ENCODE assay signal across 29 mouse cellular contexts in genomic region chr4:103288342-103288741, GRCm38 (mm10). TPM values are rescaled to one million over a fixed set of nuclear protein-coding genes. Genes with fewer than 3 reads are reported as not detected.
DNase-seq lines count a peak whose midpoint lies in the region; ATAC-seq lines count a peak whose summit lies in the region.
"Had no signal": no experiment of that assay in that cellular context is flagged by ENCODE, and none has a peak within 500 bp of the region (broad histone marks: within the 10 kb centered on the region; RNA-seq: fewer than 3 reads in every experiment).

No protein-coding gene starts in this region.

- peak; percentile 10 to 54 for DNase-seq in frontal cortex, adult 2 months (ENCODE audit: extremely low spot score in 1 of 2, low spot score in 1 of 2)
- no peak for DNase-seq in frontal cortex, postnatal 25 days (ENCODE audit: low spot score in 2 of 2)
- DNase-seq in right cerebral cortex, adult 18-20 months: peak; percentile 24
- DNase-seq in right cerebral cortex, postnatal 36 days (ENCODE audit: low spot score in 2 of 2): no peak
- DNase-seq in brain, adult 2 months (ENCODE audit: low read depth, low spot score): peak; percentile 78
- peak; percentile 11 for DNase-seq in layer of hippocampus, adult 9-11 months
- no peak for DNase-seq in kidney, postnatal 14 days
- DNase-seq: adrenal gland, postnatal 14 days; cerebellum, adult 18-20 months; cerebellum, adult 9-11 months; cerebellum, postnatal 36 days; gastrocnemius, postnatal 36 days; heart, adult 2 months; heart, postnatal 14 days had no signal

- ATAC-seq in erythroblast, adult 5-6 weeks (replicated peaks; ENCODE audit: low FRiP score, poor library complexity, severe bottlenecking): no peak
- ATAC-seq: activated CD4-positive, CD25-positive, alpha-beta regulatory T cell, adult 4 months; forebrain, embryonic 15.5 days; hindbrain, postnatal 0 days; Patski had no signal

RNA-seq across cellular contexts. Expression of gene 4921539E11Rik, which starts 2.3 kb away (rescaled TPM):
- not detected in 2 replicates for polyA plus RNA-seq in frontal cortex, adult 2 months (2012; rRNA removed)
- not detected in 2 replicates for total RNA-seq in erythroblast, adult 5-6 weeks (2015; ENCODE audit: low replicate concordance)
- total RNA-seq in erythroblast, adult 5-6 weeks (2017; ENCODE audit: low replicate concordance): not detected in 2 replicates
- total RNA-seq: adrenal gland, adult 18-20 months; adrenal gland, postnatal 14 days; gastrocnemius, adult 8-10 months; gastrocnemius, postnatal 36 days; heart, adult 2 months; heart, postnatal 14 days; hematopoietic stem cell, adult 5-6 weeks; hindbrain, postnatal 0 days; MEL had no signal
- polyA plus RNA-seq: activated CD4-positive, CD25-positive, alpha-beta regulatory T cell, adult 4 months; C2C12; embryonic facial prominence, embryonic 13.5 days; forebrain, embryonic 11.5 days; forebrain, embryonic 15.5 days; heart, adult 2 months; heart, embryonic 11.5 days; heart, embryonic 15.5 days; hindbrain, embryonic 13.5 days; hindbrain, postnatal 0 days; Patski had no signal

RNA-seq across cellular contexts. Expression of gene Oma1, which starts 25.3 kb away (rescaled TPM):
- polyA plus RNA-seq in frontal cortex, adult 2 months (2012; rRNA removed): 6.0 and 6.8 TPM in 2 replicates
- total RNA-seq in erythroblast, adult 5-6 weeks (2015; ENCODE audit: low replicate concordance): 0.96 and 7.9 TPM in 2 replicates
- total RNA-seq in erythroblast, adult 5-6 weeks (2017; ENCODE audit: low replicate concordance): 10.0 and 18.7 TPM in 2 replicates

Comparison
In these comparisons a context has a peak if more than half of its experiments do, and no peak if none do; other contexts are left out.
1. DNase-seq: peak in frontal cortex, adult 2 months (2 of 2), right cerebral cortex, adult 18-20 months (single experiment), brain, adult 2 months (single experiment) and layer of hippocampus, adult 9-11 months (single experiment); none in frontal cortex, postnatal 25 days (0 of 2), right cerebral cortex, postnatal 36 days (0 of 2) and kidney, postnatal 14 days (single experiment).